Mouse (Mus musculus) stomach, embryonic 16.5 days (tissue): ENCODE data around the gene Clip3. TPM values are rescaled to one million over a fixed set of nuclear protein-coding genes. Genes with fewer than 3 reads are reported as not detected.

Source experiments
- ATAC-seq: fragments of 200-750 bp; cut with Nextera tagmentation; 2 replicates; pipeline ENCODE4 v1.8.0; 2017; ENCODE audit warnings: moderate number of reproducible peaks, moderate TSS enrichment; ENCODE audit not compliant: insufficient read depth, low FRiP score
- H3K27ac ChIP-seq: fragments of 300-500 bp; sonication (generic); 2 replicates; pipeline ENCODE4 v1.5.1; 2014; ENCODE audit warnings: low read length
- H3K27me3 ChIP-seq: fragments of 300-500 bp; sonication (generic); 2 replicates; pipeline ENCODE4 v1.6.1; 2014; ENCODE audit warnings: low read length, control low read depth, mixed read lengths; ENCODE audit not compliant: control insufficient read depth, insufficient read depth
- H3K36me3 ChIP-seq: fragments of 300-500 bp; sonication (generic); 2 replicates; pipeline ENCODE4 v1.6.1; 2014; ENCODE audit warnings: low read length; ENCODE audit not compliant: control insufficient read depth, insufficient read depth
- H3K4me1 ChIP-seq: fragments of 300-500 bp; sonication (generic); 2 replicates; pipeline ENCODE4 v1.6.1; 2014; ENCODE audit warnings: low read length, control low read depth, mixed read lengths; ENCODE audit not compliant: control insufficient read depth, insufficient read depth
- H3K4me2 ChIP-seq: fragments of 300-500 bp; sonication (generic); 2 replicates; pipeline ENCODE4 v1.6.1; 2014; ENCODE audit warnings: low read depth, low read length, mixed read lengths
- H3K4me3 ChIP-seq: fragments of 300-500 bp; sonication (generic); replicated peaks from 2 replicates; pipeline ENCODE4 v1.5.1; 2014; ENCODE audit warnings: mild to moderate bottlenecking, low read length
- H3K9ac ChIP-seq: fragments of 300-500 bp; sonication (generic); 2 replicates; pipeline ENCODE4 v1.6.1; 2014; ENCODE audit warnings: low read length
- H3K9me3 ChIP-seq: fragments of 300-500 bp; sonication (generic); replicated peaks from 2 replicates; pipeline ENCODE4 v1.6.1; 2016; ENCODE audit warnings: low read length, control low read depth; ENCODE audit not compliant: control insufficient read depth
- WGBS: fragments of 180-500 bp; shearing (Covaris S2); extraction: QIAGEN DNeasy Blood & Tissue Kit; methylation state at CpG from one replicate; pipeline ENCODE4 v1.1.7; 2014; 5-methylcytosine and 5-hydroxymethylcytosine counted together
- polyA plus RNA-seq: library from polyadenylated mRNA; unstranded; fragments of >200 nt; fragmentation: Nextera tagmentation; extraction: Ambion mirVana; gene quantifications from 2 replicates; pipeline ENCODE4 v1.2.1, GENCODE M21; 2015

The Clip3 gene
- polyA plus RNA-seq, 1 experiment from 2014 or later = 21.4 TPM

- Histone ChIP-seq H3K9me3 (no peaks in the 10 kb centered on the region), H3K27me3 (0 out of 2 replicates have a peak, but pooled peaks cover 4% of the 10 kb centered on the region), H3K4me3 (no peak overlapping the region), H3K27ac (no peak overlapping the region), H3K4me2 (no peak overlapping the region), H3K4me1 (no peaks in the 10 kb centered on the region; the same call in none of the 2 replicates), H3K36me3 (no peaks in the 10 kb centered on the region), H3K9ac (no peak overlapping the region)
- 19% methylated on average over 6 of the region's 6 CpGs for WGBS
- peak; percentile 46; the same call in 1 of the 2 replicates for ATAC-seq
Observed at GRCm38 (mm10) chr7:30353279-30353822, 61.8 kb downstream of the Clip3 start.

GRCm38 (mm10) chr7:30354059-30354458 is 62.5 kb downstream of the Clip3 start:
- H3K9ac ChIP-seq = no peak overlapping the region
- H3K9me3 ChIP-seq = no peaks in the 10 kb centered on the region
- H3K4me1 ChIP-seq = no peaks in the 10 kb centered on the region; the same call in none of the 2 replicates
- no peaks in the 10 kb centered on the region for H3K36me3 ChIP-seq
- H3K27me3 ChIP-seq = no peaks in the 10 kb centered on the region
- no peak overlapping the region for H3K4me2 ChIP-seq
- H3K27ac ChIP-seq = no peak overlapping the region
- H3K4me3 ChIP-seq = no peak overlapping the region
- no peak for ATAC-seq
- WGBS = 61% methylated on average over 4 of the region's 4 CpGs

Other genes starting within 250 kb of the Clip3 start
- 3.7 and 4.6 TPM in 2 replicates for gene Zfp14, start 240.3 kb upstream of the Clip3 start, polyA plus RNA-seq
- 4.5 and 5.1 TPM in 2 replicates for gene Zfp82, start 218.8 kb upstream of the Clip3 start, polyA plus RNA-seq
- gene Gm26920, start 201.3 kb upstream of the Clip3 start, polyA plus RNA-seq = 0.70 and 0.87 TPM in 2 replicates
- gene Zfp566, start 201.2 kb upstream of the Clip3 start, polyA plus RNA-seq = 6.8 and 8.6 TPM in 2 replicates
- gene Zfp260, start 197.0 kb upstream of the Clip3 start, polyA plus RNA-seq = 96.5 and 108 TPM in 2 replicates
- gene Zfp382, start 169.8 kb upstream of the Clip3 start, polyA plus RNA-seq = 9.5 TPM in 2 replicates
- 12.2 and 12.6 TPM in 2 replicates for gene Zfp146, start 122.0 kb upstream of the Clip3 start, polyA plus RNA-seq
- 12.8 and 25.0 TPM in 2 replicates for gene Cox7a1, start 107.6 kb upstream of the Clip3 start, polyA plus RNA-seq
- gene Capns1, start 92.9 kb upstream of the Clip3 start, polyA plus RNA-seq = 90.0 and 98.5 TPM in 2 replicates
- 111 and 116 TPM in 2 replicates for gene Polr2i, start 59.8 kb upstream of the Clip3 start, polyA plus RNA-seq
- gene Tbcb, start 59.5 kb upstream of the Clip3 start, polyA plus RNA-seq = 148 and 151 TPM in 2 replicates
- 0.19 TPM in 1 of 2 replicates, not detected in the other for gene Ovol3, start 56.0 kb upstream of the Clip3 start, polyA plus RNA-seq
- 0.25 and 0.53 TPM in 2 replicates for gene Thap8, start 11.6 kb upstream of the Clip3 start, polyA plus RNA-seq
- gene Wdr62, start 11.3 kb upstream of the Clip3 start, polyA plus RNA-seq = 7.1 and 7.3 TPM in 2 replicates
- gene Alkbh6, start 17.0 kb downstream of the Clip3 start, polyA plus RNA-seq = 64.4 and 64.7 TPM in 2 replicates
- gene Syne4, start 23.1 kb downstream of the Clip3 start, polyA plus RNA-seq = 54.0 and 54.3 TPM in 2 replicates
- gene E130208F15Rik, start 30.0 kb downstream of the Clip3 start, polyA plus RNA-seq = 1.2 TPM in 1 of 2 replicates, not detected in the other
- 12.1 and 14.6 TPM in 2 replicates for gene Sdhaf1, start 32.2 kb downstream of the Clip3 start, polyA plus RNA-seq
- 4.0 and 4.6 TPM in 2 replicates for gene Lrfn3, start 71.0 kb downstream of the Clip3 start, polyA plus RNA-seq
- gene Tyrobp, start 122.0 kb downstream of the Clip3 start, polyA plus RNA-seq = 71.0 and 75.8 TPM in 2 replicates
- 1.9 and 2.0 TPM in 2 replicates for gene Hcst, start 128.1 kb downstream of the Clip3 start, polyA plus RNA-seq
- gene Nfkbid, start 130.0 kb downstream of the Clip3 start, polyA plus RNA-seq = 1.5 and 2.0 TPM in 2 replicates
- 29.2 and 33.0 TPM in 2 replicates for gene Aplp1, start 153.8 kb downstream of the Clip3 start, polyA plus RNA-seq
- 1.4 and 1.9 TPM in 2 replicates for gene Kirrel2, start 166.0 kb downstream of the Clip3 start, polyA plus RNA-seq
- 3.4 and 4.2 TPM in 2 replicates for gene Nphs1, start 166.6 kb downstream of the Clip3 start, polyA plus RNA-seq
- 3.6 and 4.0 TPM in 2 replicates for gene Prodh2, start 201.9 kb downstream of the Clip3 start, polyA plus RNA-seq
- gene Arhgap33, start 243.3 kb downstream of the Clip3 start, polyA plus RNA-seq = 5.6 and 5.7 TPM in 2 replicates